Mouse (Mus musculus) cerebellum, adult 2 months (tissue): ENCODE results near the gene Tex46. TPM values are rescaled to one million over a fixed set of nuclear protein-coding genes. Genes with fewer than 3 reads are reported as not detected.

ENCODE experiments used
- DNase-seq, 2 experiments: peaks; one replicate each; pipeline ENCODE4 v3.0.0; 2021
- H3K27ac ChIP-seq: fragments of 200-500 bp; 2 replicates; pipeline ENCODE4 v1.5.1; 2012; ENCODE audit warnings: low read length, control low read depth, inconsistent platforms; ENCODE audit not compliant: insufficient read depth
- H3K27me3 ChIP-seq: fragments of 200-500 bp; 2 replicates; pipeline ENCODE4 v1.6.1; 2012; ENCODE audit warnings: inconsistent platforms, mild to moderate bottlenecking, low read length, moderate library complexity; ENCODE audit not compliant: control insufficient read depth, insufficient read depth
- H3K4me1 ChIP-seq: fragments of 200-500 bp; 2 replicates; pipeline ENCODE4 v1.6.1; 2011; ENCODE audit warnings: low read length; ENCODE audit not compliant: control insufficient read depth, insufficient read depth
- H3K4me3 ChIP-seq: fragments of 200-500 bp; replicated peaks from 2 replicates; pipeline ENCODE3; 2011; ENCODE audit warnings: mild to moderate bottlenecking, low read depth, low read length, control low read depth; ENCODE audit not compliant: insufficient read depth
- CTCF ChIP-seq: fragments of 200-500 bp; IDR thresholded peaks from 2 replicates; pipeline ENCODE4 v1.5.1; 2011; ENCODE audit warnings: low read depth, mild to moderate bottlenecking, control low read depth, low read length, moderate library complexity, borderline replicate concordance; ENCODE audit not compliant: insufficient read depth
- POLR2A ChIP-seq: fragments of 200-500 bp; IDR thresholded peaks from 2 replicates; pipeline ENCODE4 v1.6.1; 2011; ENCODE audit warnings: low read length, control low read depth, borderline replicate concordance; ENCODE audit not compliant: insufficient read depth
- WGBS: fragments of 180-500 bp; shearing (Covaris S2); methylation state at CpG from one replicate; pipeline ENCODE4 v1.1.7; 2018; 5-methylcytosine and 5-hydroxymethylcytosine counted together
- polyA plus RNA-seq: library from polyadenylated mRNA; depleted of rRNA; stranded (reverse); fragments of >200 nt; gene quantifications from 2 replicates; pipeline ENCODE4 v1.2.3, GENCODE M21; 2012; rRNA removed

Tex46 gene
- polyA plus RNA-seq, 1 experiment, result not detected

- TF ChIP-seq CTCF (no peak), POLR2A (no peak)
- Histone ChIP-seq H3K4me1 (peaks cover 15% of the 10 kb centered on the region), H3K27ac (no peak overlapping the region), H3K4me3 (no peak overlapping the region), H3K27me3 (no peaks in the 10 kb centered on the region)
- DNase-seq, result no peak
- 73% methylated on average over 8 of the region's 8 CpGs for whole genome bisulfite sequencing
Measured at GRCm38 (mm10) chr4:136650261-136650660, 40.0 kb downstream of the Tex46 start.

DNA sequence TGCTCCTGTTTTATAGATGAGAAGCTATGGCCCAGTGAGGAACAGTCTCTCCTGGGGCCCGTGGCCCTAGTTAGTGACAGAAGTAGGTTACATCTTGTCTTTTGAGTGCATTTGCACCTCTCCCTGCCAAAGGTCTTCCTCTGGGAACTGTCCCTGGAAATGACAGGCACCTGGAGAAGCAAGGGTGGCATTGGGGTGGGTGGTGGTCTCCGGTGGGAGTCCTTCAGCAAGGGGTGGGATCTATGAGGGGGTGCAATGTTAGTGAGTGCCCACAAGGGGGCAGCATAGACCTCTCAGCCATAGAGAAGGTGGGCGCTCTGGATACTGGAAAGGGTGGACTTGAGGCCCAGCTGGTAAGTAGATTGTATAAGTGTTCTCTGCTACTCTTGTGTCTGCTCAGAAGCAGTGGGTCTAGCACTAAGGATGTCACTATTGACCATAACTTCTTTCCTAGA, 41.1 kb downstream of the Tex46 start:
- peak in 1 of 2 experiments; percentile 44 for DNase-seq
- 55% methylated on average over 3 of the region's 3 CpGs for WGBS
- TF ChIP-seq CTCF (peak; percentile 80), POLR2A (no peak)
- Histone ChIP-seq H3K27ac (no peak overlapping the region), H3K27me3 (no peaks in the 10 kb centered on the region), H3K4me1 (peaks cover 15% of the 10 kb centered on the region), H3K4me3 (no peak overlapping the region)

- no peak overlapping the region for H3K4me3 ChIP-seq
- H3K27ac ChIP-seq, result no peak overlapping the region
- TF ChIP-seq POLR2A (no peak), CTCF (no peak)
- 22% methylated on average over 13 of the region's 13 CpGs for WGBS
- H3K4me1 ChIP-seq, result peaks cover 15% of the 10 kb centered on the region
- H3K27me3 ChIP-seq, result no peaks in the 10 kb centered on the region
- DNase-seq, result peak in 1 of 2 experiments; percentile 50
Measured at GRCm38 (mm10) chr4:136651882-136652527, 41.8 kb downstream of the Tex46 start.

GRCm38 (mm10) chr4:136652528-136652910, 42.3 kb downstream of the Tex46 start:
- Histone ChIP-seq H3K27ac (no peak overlapping the region), H3K27me3 (no peaks in the 10 kb centered on the region), H3K4me1 (peaks cover 15% of the 10 kb centered on the region), H3K4me3 (no peak overlapping the region)
- no peak for TF ChIP-seq CTCF
- TF ChIP-seq POLR2A, result no peak
- peak; percentile 51 to 61 for DNase-seq
- WGBS, result 8% methylated on average over 11 of the region's 11 CpGs

GRCm38 (mm10) chr4:136653019-136653418, 42.8 kb downstream of the Tex46 start:
- TF ChIP-seq CTCF, result no peak
- no peak overlapping the region for H3K4me3 ChIP-seq
- WGBS, result 67% methylated on average over 6 of the region's 6 CpGs
- no peak overlapping the region for H3K27ac ChIP-seq
- no peaks in the 10 kb centered on the region for H3K27me3 ChIP-seq
- no peak for DNase-seq
- H3K4me1 ChIP-seq, result peaks cover 15% of the 10 kb centered on the region

DNA sequence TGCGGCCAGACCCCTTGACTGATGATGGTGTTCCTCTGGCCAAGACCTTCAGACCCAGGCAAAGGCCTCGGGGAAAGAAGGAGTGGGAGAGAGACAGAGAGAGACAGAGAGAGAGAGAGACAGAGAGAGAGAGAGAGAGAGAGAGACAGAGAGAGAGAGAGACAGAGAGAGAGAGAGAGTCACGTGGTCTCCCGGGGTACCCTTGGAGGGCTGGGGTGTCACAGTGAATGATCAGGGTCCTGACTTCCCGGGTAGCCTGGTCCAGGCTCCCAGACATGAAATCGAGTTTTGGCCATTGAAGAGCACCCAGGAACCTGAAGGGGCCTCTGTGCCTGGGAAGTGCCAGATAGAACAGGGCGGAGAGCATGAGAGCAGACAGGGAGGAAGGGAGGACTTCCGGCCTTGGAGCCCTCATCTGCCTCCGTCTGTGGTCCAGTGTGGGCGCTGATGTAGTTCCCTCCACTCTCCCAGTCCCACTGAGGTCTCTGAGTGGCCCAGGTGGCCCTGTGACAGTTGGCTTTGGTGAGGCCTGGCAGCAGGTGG, 43.5 kb downstream of the Tex46 start:
- Histone ChIP-seq H3K4me1 (peaks cover 15% of the 10 kb centered on the region), H3K4me3 (no peak overlapping the region), H3K27me3 (no peaks in the 10 kb centered on the region), H3K27ac (no peak overlapping the region)
- DNase-seq, result no peak
- WGBS, result 69% methylated on average over 10 of the region's 10 CpGs
- TF ChIP-seq CTCF, result no peak
- TF ChIP-seq POLR2A, result no peak

DNA sequence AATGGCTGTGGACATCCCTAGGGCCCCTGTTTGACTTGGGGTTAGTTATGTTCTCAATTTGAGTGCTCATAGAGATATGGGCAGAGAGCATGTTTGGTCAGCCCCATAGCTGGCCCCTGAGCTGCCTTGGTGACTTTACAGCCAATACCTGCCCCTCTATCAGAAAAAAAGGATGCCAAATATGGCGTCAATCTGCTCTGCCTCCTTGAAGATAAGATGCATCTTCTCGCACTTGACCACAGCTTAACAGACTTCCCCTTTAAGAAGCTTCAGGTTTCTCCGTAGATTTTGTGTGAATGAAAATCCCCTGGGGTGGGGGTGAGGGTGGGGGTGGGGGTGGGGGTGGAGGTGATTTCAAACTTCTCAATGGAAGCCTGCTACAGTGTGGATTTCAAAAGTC, 47.7 kb downstream of the Tex46 start:
- H3K27me3 ChIP-seq, result no peaks in the 10 kb centered on the region
- no peak overlapping the region for H3K27ac ChIP-seq
- H3K4me1 ChIP-seq, result peaks cover 3% of the 10 kb centered on the region
- TF ChIP-seq CTCF, result no peak
- no peak for TF ChIP-seq POLR2A
- no peak for DNase-seq
- 84% methylated on average over 3 of the region's 3 CpGs for WGBS
- no peak overlapping the region for H3K4me3 ChIP-seq

Other genes with a start within 250 kb of the Tex46 start
- gene Htr1d, start 186.9 kb upstream of the Tex46 start, polyA plus RNA-seq, result 1.2 and 1.8 TPM in 2 replicates
- gene 6030445D17Rik, start 148.2 kb upstream of the Tex46 start, polyA plus RNA-seq, result 0.61 and 0.67 TPM in 2 replicates
- gene Luzp1, start 140.7 kb upstream of the Tex46 start, polyA plus RNA-seq, result 48.0 TPM in 2 replicates
- 61.2 and 63.1 TPM in 2 replicates for gene Kdm1a, start 7.7 kb upstream of the Tex46 start, polyA plus RNA-seq
- 0.13 and 0.21 TPM in 2 replicates for gene Lactbl1, start 12.2 kb downstream of the Tex46 start, polyA plus RNA-seq
- 29.1 and 35.4 TPM in 2 replicates for gene Ephb2, start 225.6 kb downstream of the Tex46 start, polyA plus RNA-seq